Mouse (Mus musculus) forebrain, embryonic 10.5 days (tissue): Measurements from ENCODE around the gene Ltn1. TPM values are rescaled to one million over a fixed set of nuclear protein-coding genes. Genes with fewer than 3 reads are reported as not detected.
A peak's percentile ranks its signal among the peaks of the same experiment; 100 is the strongest.

Experiments
- DNase-seq: peaks from one replicate; pipeline ENCODE4 v3.0.0-alpha.2; 2017; ENCODE audit warnings: low spot score; ENCODE audit errors: extremely low spot score
- H3K27ac ChIP-seq: fragments of 300-500 bp; sonication (generic); 2 replicates; pipeline ENCODE4 v1.5.1; 2016; ENCODE audit warnings: mild to moderate bottlenecking
- H3K27me3 ChIP-seq: fragments of 300-500 bp; sonication (generic); 2 replicates; pipeline ENCODE4 v1.6.1; 2016; ENCODE audit warnings: mild to moderate bottlenecking; ENCODE audit not compliant: poor library complexity, severe bottlenecking
- H3K36me3 ChIP-seq: fragments of 300-500 bp; sonication (generic); replicated peaks from 2 replicates; pipeline ENCODE4 v1.6.1; 2016; ENCODE audit warnings: mild to moderate bottlenecking, moderate library complexity
- H3K4me1 ChIP-seq: fragments of 300-500 bp; sonication (generic); 2 replicates; pipeline ENCODE4 v1.6.1; 2016
- H3K4me3 ChIP-seq: fragments of 300-500 bp; sonication (generic); 2 replicates; pipeline ENCODE4 v1.5.1; 2016; ENCODE audit warnings: mild to moderate bottlenecking, moderate library complexity
- H3K9me3 ChIP-seq: fragments of 300-500 bp; sonication (generic); 2 replicates; pipeline ENCODE4 v1.6.1; 2016; ENCODE audit warnings: mild to moderate bottlenecking, moderate library complexity
- WGBS: fragments of 180-500 bp; shearing (Covaris S2); methylation state at CpG from one replicate; pipeline ENCODE4 v1.1.7; 2016; 5-methylcytosine and 5-hydroxymethylcytosine counted together
- polyA plus RNA-seq: library from polyadenylated mRNA; unstranded; fragments of >200 nt; fragmentation: Nextera tagmentation; extraction: Ambion mirVana; gene quantifications from 2 replicates; pipeline ENCODE4 v1.2.1, GENCODE M21; 2016

Gene Ltn1
- polyA plus RNA-seq, 1 experiment from 2014 or later: 31.5 TPM

GRCm38 (mm10) chr16:87366035-87366434 is 66.4 kb downstream of the Ltn1 start:
- Histone ChIP-seq H3K4me1 (no peaks in the 10 kb centered on the region), H3K36me3 (peaks cover 68% of the 10 kb centered on the region), H3K4me3 (no peak overlapping the region), H3K9me3 (no peaks in the 10 kb centered on the region), H3K27me3 (no peaks in the 10 kb centered on the region), H3K27ac (no peak overlapping the region)
- WGBS: 89% methylated on average over 10 of the region's 10 CpGs
- DNase-seq: no peak

DNA sequence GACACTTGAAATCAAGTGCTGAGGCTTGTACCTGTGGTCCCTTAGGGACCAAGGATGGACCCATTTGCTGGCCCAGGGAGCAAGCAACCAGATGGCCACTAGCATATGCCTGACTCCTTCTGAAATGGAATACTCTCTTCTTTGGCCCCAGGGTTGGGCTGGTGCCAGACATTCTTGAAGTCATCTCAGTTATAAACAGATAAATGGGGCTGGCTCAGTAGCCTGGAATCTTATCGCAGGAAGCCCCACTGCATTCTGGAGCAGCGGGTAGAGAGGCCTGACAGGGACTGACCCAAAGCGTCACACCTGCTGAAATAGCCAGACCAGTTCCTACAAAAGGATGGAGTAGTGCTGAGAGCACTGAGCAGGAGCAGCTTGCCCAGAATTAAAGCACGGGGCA is 68.2 kb downstream of the Ltn1 start:
- no peak for DNase-seq
- peaks cover 68% of the 10 kb centered on the region for H3K36me3 ChIP-seq
- no peak overlapping the region for H3K4me3 ChIP-seq
- H3K27ac ChIP-seq: no peak overlapping the region
- 94% methylated on average over 4 of the region's 4 CpGs for WGBS
- no peaks in the 10 kb centered on the region for H3K27me3 ChIP-seq
- H3K9me3 ChIP-seq: no peaks in the 10 kb centered on the region
- H3K4me1 ChIP-seq: no peaks in the 10 kb centered on the region

DNA sequence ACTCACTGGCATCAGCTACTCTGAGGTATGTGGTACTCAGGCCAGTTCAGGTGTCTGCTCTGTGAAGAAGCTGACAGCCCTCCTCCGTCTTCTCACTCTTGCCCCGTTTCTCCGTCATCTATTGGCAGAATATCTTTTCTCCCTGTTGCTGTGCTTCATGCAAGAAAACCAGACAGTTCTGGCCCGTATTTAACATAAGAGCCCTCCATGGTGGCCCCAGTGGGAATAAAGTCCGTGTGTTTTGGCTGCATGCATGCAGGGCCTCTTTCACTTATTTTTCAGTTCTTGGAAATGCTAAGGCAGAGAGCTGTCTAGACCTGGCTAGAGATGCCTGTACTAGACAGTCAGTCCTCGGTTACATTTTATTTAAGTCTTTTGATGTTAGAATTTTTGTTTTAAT is 72.3 kb downstream of the Ltn1 start:
- Histone ChIP-seq H3K27me3 (no peaks in the 10 kb centered on the region), H3K27ac (no peak overlapping the region), H3K4me3 (no peak overlapping the region), H3K9me3 (no peaks in the 10 kb centered on the region), H3K36me3 (peaks cover 58% of the 10 kb centered on the region), H3K4me1 (no peaks in the 10 kb centered on the region)
- DNase-seq: no peak
- 92% methylated on average over 6 of the region's 6 CpGs for WGBS

GRCm38 (mm10) chr16:87354748-87355147 is 77.7 kb downstream of the Ltn1 start:
- Histone ChIP-seq H3K4me3 (peak overlapping the region; percentile 66), H3K9me3 (no peaks in the 10 kb centered on the region), H3K27ac (peak overlapping the region; percentile 98), H3K36me3 (peaks cover 22% of the 10 kb centered on the region), H3K4me1 (peaks cover 8% of the 10 kb centered on the region), H3K27me3 (no peaks in the 10 kb centered on the region)
- no peak for DNase-seq
- 85% methylated on average over 7 of the region's 7 CpGs for WGBS

- peak within 1 kb of the TSS; percentile 66 for H3K4me3 ChIP-seq
- H3K4me1 ChIP-seq: peaks cover 8% of the 10 kb centered on the region
- under 1% methylated on average over 48 of the region's 48 CpGs for WGBS
- H3K9me3 ChIP-seq: no peaks in the 10 kb centered on the region
- H3K36me3 ChIP-seq: peaks cover 22% of the 10 kb centered on the region
- H3K27ac ChIP-seq: peak within 1 kb of the TSS; percentile 98
- peak; percentile 93 for DNase-seq
- H3K27me3 ChIP-seq: no peaks in the 10 kb centered on the region
Observed at GRCm38 (mm10) chr16:87354075-87354583, 78.3 kb downstream of the Ltn1 start, which contains the start of gene N6amt1. TSS of gene N6amt1 (plus strand) at chr16:87354185.

GRCm38 (mm10) chr16:87353605-87354004 is 78.8 kb downstream of the Ltn1 start:
- Histone ChIP-seq H3K36me3 (peaks cover 17% of the 10 kb centered on the region), H3K27ac (peak overlapping the region; percentile 98), H3K27me3 (no peaks in the 10 kb centered on the region), H3K4me3 (peak overlapping the region; percentile 66), H3K4me1 (peaks cover 8% of the 10 kb centered on the region), H3K9me3 (no peaks in the 10 kb centered on the region)
- WGBS: 100% methylated on average over 1 of the region's 1 CpGs
- no peak for DNase-seq

- H3K4me1 ChIP-seq: peaks cover 8% of the 10 kb centered on the region
- 79% methylated on average over 5 of the region's 5 CpGs for WGBS
Observed at GRCm38 (mm10) chr16:87351386-87352105, 80.9 kb downstream of the Ltn1 start.

GRCm38 (mm10) chr16:87348133-87348532 is 84.3 kb downstream of the Ltn1 start:
- no peak overlapping the region for H3K27ac ChIP-seq
- H3K4me3 ChIP-seq: no peak overlapping the region
- WGBS: 97% methylated on average over 2 of the region's 2 CpGs
- H3K9me3 ChIP-seq: no peaks in the 10 kb centered on the region
- H3K36me3 ChIP-seq: no peaks in the 10 kb centered on the region
- no peaks in the 10 kb centered on the region for H3K27me3 ChIP-seq
- H3K4me1 ChIP-seq: no peaks in the 10 kb centered on the region
- DNase-seq: no peak

More at GRCm38 (mm10) chr16:87351386-87352105, 80.9 kb downstream of the Ltn1 start:
- no peak for DNase-seq
- H3K9me3 ChIP-seq: no peaks in the 10 kb centered on the region
- H3K36me3 ChIP-seq: peaks cover under 1% of the 10 kb centered on the region
- H3K4me3 ChIP-seq: no peak overlapping the region
- no peaks in the 10 kb centered on the region for H3K27me3 ChIP-seq
- H3K27ac ChIP-seq: no peak overlapping the region

- no peaks in the 10 kb centered on the region for H3K27me3 ChIP-seq
- H3K36me3 ChIP-seq: no peaks in the 10 kb centered on the region
- H3K4me3 ChIP-seq: no peak overlapping the region
- H3K4me1 ChIP-seq: no peaks in the 10 kb centered on the region
- WGBS: 89% methylated on average over 6 of the region's 6 CpGs
- DNase-seq: no peak
- no peak overlapping the region for H3K27ac ChIP-seq
- no peaks in the 10 kb centered on the region for H3K9me3 ChIP-seq
Observed at GRCm38 (mm10) chr16:87341043-87341572, 91.3 kb downstream of the Ltn1 start.

- 96% methylated on average over 3 of the region's 3 CpGs for WGBS
- H3K9me3 ChIP-seq: no peaks in the 10 kb centered on the region
- H3K27me3 ChIP-seq: no peaks in the 10 kb centered on the region
- no peaks in the 10 kb centered on the region for H3K4me1 ChIP-seq
- H3K4me3 ChIP-seq: no peak overlapping the region
- H3K36me3 ChIP-seq: no peaks in the 10 kb centered on the region
- DNase-seq: no peak
- no peak overlapping the region for H3K27ac ChIP-seq
Observed at GRCm38 (mm10) chr16:87334756-87335155, 97.7 kb downstream of the Ltn1 start.

DNA sequence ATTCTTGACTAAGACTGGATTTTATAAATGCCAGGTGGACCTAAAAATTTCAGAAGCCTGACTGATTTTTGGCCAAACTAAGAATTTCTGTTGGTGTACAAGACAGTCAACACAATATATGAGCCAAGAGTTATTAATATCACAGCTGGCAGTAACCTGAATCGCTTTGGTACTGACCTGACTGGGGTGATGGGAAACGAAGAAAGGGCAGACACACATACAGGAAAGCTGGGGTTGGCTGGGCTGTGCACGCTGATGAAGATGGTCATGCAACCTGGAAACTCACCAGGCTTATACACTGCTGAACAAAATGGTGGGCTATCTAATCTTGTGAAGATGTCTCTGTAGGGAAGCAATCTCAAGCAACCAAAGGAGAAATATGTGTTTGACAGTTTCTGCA is 102.4 kb downstream of the Ltn1 start:
- 92% methylated on average over 3 of the region's 3 CpGs for WGBS
- DNase-seq: no peak
- H3K36me3 ChIP-seq: no peaks in the 10 kb centered on the region
- no peaks in the 10 kb centered on the region for H3K4me1 ChIP-seq
- no peak overlapping the region for H3K27ac ChIP-seq
- no peaks in the 10 kb centered on the region for H3K9me3 ChIP-seq
- no peaks in the 10 kb centered on the region for H3K27me3 ChIP-seq
- no peak overlapping the region for H3K4me3 ChIP-seq
